Mouse (Mus musculus) midbrain, embryonic 12.5 days (tissue): ENCODE data around the gene Lsm2. TPM values are rescaled to one million over a fixed set of nuclear protein-coding genes. Genes with fewer than 3 reads are reported as not detected.
"Not testable (repeated sequence)": the region's sequence is repeated elsewhere in the genome, so short reads cannot be mapped to it uniquely, and the experiment has no call there.

Experiments used
- ATAC-seq: fragments of 200-750 bp; cut with Nextera tagmentation; 2 replicates; pipeline ENCODE4 v1.8.0; 2017; ENCODE audit warnings: low read depth, moderate TSS enrichment, moderate library complexity; ENCODE audit not compliant: low FRiP score
- H3K27ac ChIP-seq: fragments of 300-500 bp; sonication (generic); replicated peaks from 2 replicates; pipeline ENCODE4 v1.5.1; 2016; ENCODE audit warnings: mild to moderate bottlenecking
- H3K27me3 ChIP-seq: fragments of 300-500 bp; sonication (generic); 2 replicates; pipeline ENCODE4 v1.6.1; 2016; ENCODE audit warnings: mild to moderate bottlenecking
- H3K36me3 ChIP-seq: fragments of 300-500 bp; sonication (generic); 2 replicates; pipeline ENCODE4 v1.6.1; 2016
- H3K4me1 ChIP-seq: fragments of 300-500 bp; sonication (generic); 2 replicates; pipeline ENCODE4 v1.6.1; 2016
- H3K4me2 ChIP-seq: fragments of 300-500 bp; sonication (generic); replicated peaks from 2 replicates; pipeline ENCODE4 v1.6.1; 2016; ENCODE audit warnings: mild to moderate bottlenecking, moderate library complexity
- H3K4me3 ChIP-seq: fragments of 300-500 bp; sonication (generic); 2 replicates; pipeline ENCODE4 v1.5.1; 2016; ENCODE audit warnings: mild to moderate bottlenecking
- H3K9ac ChIP-seq: fragments of 300-500 bp; sonication (generic); replicated peaks from 2 replicates; pipeline ENCODE4 v1.6.1; 2016; ENCODE audit warnings: mild to moderate bottlenecking, moderate library complexity
- H3K9me3 ChIP-seq: fragments of 300-500 bp; sonication (generic); 2 replicates; pipeline ENCODE4 v1.6.1; 2016; ENCODE audit warnings: mild to moderate bottlenecking
- WGBS: fragments of 180-500 bp; shearing (Covaris S2); methylation state at CpG from one replicate; pipeline ENCODE4 v1.1.7; 2016; 5-methylcytosine and 5-hydroxymethylcytosine counted together
- polyA plus RNA-seq: library from polyadenylated mRNA; unstranded; fragments of >200 nt; fragmentation: Nextera tagmentation; extraction: Ambion mirVana; gene quantifications from 2 replicates; pipeline ENCODE4 v1.2.1, GENCODE M21; 2016

The Lsm2 gene
- polyA plus RNA-seq, 1 experiment from 2014 or later: 202 TPM

GRCm38 (mm10) chr17:34996411-34997141 lies 14.9 kb downstream of the Lsm2 start:
- H3K9me3 ChIP-seq: no peaks in the 10 kb centered on the region
- peak overlapping the region; percentile 7; the same call in 1 of the 2 replicates for H3K4me2 ChIP-seq
- H3K36me3 ChIP-seq: peaks cover 19% of the 10 kb centered on the region; the same call in 1 of the 2 replicates
- ATAC-seq: no peak
- 0 out of 2 replicates have a peak overlapping the region, but pooled peaks have one; percentile 25 for H3K9ac ChIP-seq
- WGBS: 90% methylated on average over 14 of the region's 14 CpGs
- H3K27ac ChIP-seq: no peak overlapping the region
- H3K4me1 ChIP-seq: peaks cover 26% of the 10 kb centered on the region
- H3K27me3 ChIP-seq: no peaks in the 10 kb centered on the region
- H3K4me3 ChIP-seq: peak overlapping the region; percentile 13; the same call in 1 of the 2 replicates

GRCm38 (mm10) chr17:34997142-34997483 lies 15.5 kb downstream of the Lsm2 start:
- Histone ChIP-seq H3K9ac (no peak overlapping the region), H3K4me2 (peak overlapping the region; percentile 7; the same call in 1 of the 2 replicates), H3K4me1 (peaks cover 31% of the 10 kb centered on the region), H3K27me3 (no peaks in the 10 kb centered on the region), H3K9me3 (no peaks in the 10 kb centered on the region), H3K27ac (no peak overlapping the region), H3K36me3 (peaks cover 15% of the 10 kb centered on the region; the same call in 1 of the 2 replicates), H3K4me3 (peak overlapping the region; percentile 13; the same call in 1 of the 2 replicates)
- ATAC-seq: no peak
- 85% methylated on average over 5 of the region's 5 CpGs for WGBS

- H3K9me3 ChIP-seq: no peaks in the 10 kb centered on the region
- no peaks in the 10 kb centered on the region for H3K27me3 ChIP-seq
- H3K4me2 ChIP-seq: peak overlapping the region; percentile 100
- no peak overlapping the region for H3K9ac ChIP-seq
- ATAC-seq: no peak
- 0 out of 2 replicates have a peak overlapping the region, but pooled peaks have one; percentile 2 for H3K4me3 ChIP-seq
- no peak overlapping the region for H3K27ac ChIP-seq
- H3K4me1 ChIP-seq: peaks cover 47% of the 10 kb centered on the region
- 96% methylated on average over 15 of the region's 15 CpGs for WGBS
- peaks cover 12% of the 10 kb centered on the region; the same call in 1 of the 2 replicates for H3K36me3 ChIP-seq
Measured at GRCm38 (mm10) chr17:34998526-34999430, 17.1 kb downstream of the Lsm2 start.

- not testable (repeated sequence) for H3K27me3 ChIP-seq, ATAC-seq, H3K9me3 ChIP-seq
- Histone ChIP-seq H3K4me1 (peaks cover 47% of the 10 kb centered on the region), H3K4me3 (peak overlapping the region; percentile 92), H3K4me2 (peak overlapping the region; percentile 100), H3K27ac (peak overlapping the region; percentile 97), H3K36me3 (peaks cover 24% of the 10 kb centered on the region), H3K9ac (peak overlapping the region; percentile 93)
- 24% methylated on average over 30 of the region's 32 CpGs for WGBS
Measured at GRCm38 (mm10) chr17:34999871-35000716, 18.4 kb downstream of the Lsm2 start.

- Histone ChIP-seq H3K9me3 (no peaks in the 10 kb centered on the region), H3K27ac (peak within 1 kb of the TSS; percentile 97), H3K27me3 (no peaks in the 10 kb centered on the region), H3K36me3 (peaks cover 32% of the 10 kb centered on the region), H3K4me2 (peak within 1 kb of the TSS; percentile 100), H3K4me3 (peak within 1 kb of the TSS; percentile 92), H3K9ac (peak within 1 kb of the TSS; percentile 93), H3K4me1 (peaks cover 47% of the 10 kb centered on the region)
- ATAC-seq: peak; percentile 91
- under 1% methylated on average over 83 of the region's 83 CpGs for WGBS
Measured at GRCm38 (mm10) chr17:35000717-35001451, 19.2 kb downstream of the Lsm2 start, which contains the start of gene Vars. TSS of gene Vars (plus strand) at chr17:35000987.

GRCm38 (mm10) chr17:35001452-35002152 lies 19.9 kb downstream of the Lsm2 start:
- no peak; the same call in 1 of the 2 replicates for ATAC-seq

GRCm38 (mm10) chr17:35002153-35002865 lies 20.6 kb downstream of the Lsm2 start:
- H3K4me2 ChIP-seq: peak overlapping the region; percentile 100
- H3K36me3 ChIP-seq: peaks cover 40% of the 10 kb centered on the region

More at GRCm38 (mm10) chr17:35001452-35002152, 19.9 kb downstream of the Lsm2 start:
- peaks cover 33% of the 10 kb centered on the region for H3K36me3 ChIP-seq
- no peaks in the 10 kb centered on the region for H3K27me3 ChIP-seq
- H3K9me3 ChIP-seq: no peaks in the 10 kb centered on the region
- peak overlapping the region; percentile 100 for H3K4me2 ChIP-seq
- peak overlapping the region; percentile 97 for H3K27ac ChIP-seq
- peak overlapping the region; percentile 93 for H3K9ac ChIP-seq
- H3K4me1 ChIP-seq: peaks cover 45% of the 10 kb centered on the region
- H3K4me3 ChIP-seq: peak overlapping the region; percentile 92
- under 1% methylated on average over 35 of the region's 35 CpGs for WGBS

GRCm38 (mm10) chr17:35003022-35003838 lies 21.6 kb downstream of the Lsm2 start:
- H3K4me1 ChIP-seq: peaks cover 41% of the 10 kb centered on the region

More at GRCm38 (mm10) chr17:35002153-35002865, 20.6 kb downstream of the Lsm2 start:
- Histone ChIP-seq H3K9ac (peak overlapping the region; percentile 93), H3K27ac (peak overlapping the region; percentile 97), H3K4me1 (peaks cover 41% of the 10 kb centered on the region), H3K4me3 (peak overlapping the region; percentile 92), H3K9me3 (no peaks in the 10 kb centered on the region), H3K27me3 (no peaks in the 10 kb centered on the region)
- WGBS: 11% methylated on average over 12 of the region's 12 CpGs
- no peak for ATAC-seq

GRCm38 (mm10) chr17:35004075-35004717 lies 22.5 kb downstream of the Lsm2 start:
- ATAC-seq: no peak
- Histone ChIP-seq H3K36me3 (peaks cover 51% of the 10 kb centered on the region), H3K4me1 (peaks cover 32% of the 10 kb centered on the region), H3K4me3 (no peak overlapping the region), H3K27ac (no peak overlapping the region), H3K9ac (no peak overlapping the region), H3K4me2 (no peak overlapping the region), H3K9me3 (no peaks in the 10 kb centered on the region), H3K27me3 (no peaks in the 10 kb centered on the region)
- 95% methylated on average over 17 of the region's 17 CpGs for WGBS

More at GRCm38 (mm10) chr17:35003022-35003838, 21.6 kb downstream of the Lsm2 start:
- Histone ChIP-seq H3K9ac (peak overlapping the region; percentile 93), H3K4me2 (peak overlapping the region; percentile 100), H3K9me3 (no peaks in the 10 kb centered on the region), H3K36me3 (peaks cover 49% of the 10 kb centered on the region), H3K27ac (no peak overlapping the region), H3K4me3 (0 out of 2 replicates have a peak overlapping the region, but pooled peaks have one; percentile 10), H3K27me3 (no peaks in the 10 kb centered on the region)
- no peak for ATAC-seq
- 83% methylated on average over 9 of the region's 9 CpGs for WGBS
